Mouse (Mus musculus): ENCODE measurements at regions not wholly inside any gene's neighbourhood (a gene's known extent, or its start where the extent isn't known, plus 50 kb on each side); places are given as distances from the start of the nearest gene placed in this dataset.

DNA sequence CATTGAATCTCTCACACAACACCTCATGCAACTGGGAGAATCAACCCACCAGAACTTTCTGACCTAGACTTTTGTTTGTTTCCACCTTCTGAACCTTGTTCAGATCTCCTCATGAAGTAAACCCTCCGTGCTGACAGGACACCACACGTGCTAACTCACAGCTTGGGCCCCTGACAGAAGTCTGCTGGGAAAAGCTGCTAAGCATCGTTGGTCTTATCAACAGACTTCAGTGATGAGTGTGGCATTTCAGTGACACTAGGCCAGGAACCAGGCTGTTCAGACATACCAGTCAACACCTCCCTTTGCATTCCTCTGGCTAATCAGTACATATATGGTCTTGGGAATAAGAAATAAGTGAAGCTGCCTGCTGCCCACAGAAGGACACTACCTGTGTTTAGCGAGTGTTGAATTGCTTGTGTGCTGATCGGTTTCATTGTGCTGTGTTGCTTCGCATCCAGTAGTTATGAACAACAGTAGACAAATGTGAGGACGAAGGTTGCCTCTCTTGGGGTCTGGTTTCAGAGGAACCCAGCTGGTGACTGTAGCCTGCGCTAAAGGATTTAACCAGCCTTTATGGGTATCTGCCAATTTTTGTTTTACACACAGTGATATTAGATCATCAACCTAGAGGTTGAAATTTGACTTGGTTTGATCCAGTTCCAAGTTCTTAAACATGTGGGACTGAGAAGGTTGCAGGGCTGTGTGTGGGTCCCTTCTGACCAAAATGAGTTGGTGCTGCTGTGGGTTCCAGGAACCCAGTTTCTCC lies 224.6 kb upstream of the Ttc29 start:
- TF ChIP-seq TCF12 (IDR thresholded peaks at IDR 0.05; ENCODE audit: low read depth, low read length) (no peak), MAFK (IDR thresholded peaks at IDR 0.05; ENCODE audit: borderline replicate concordance, low read depth, low read length) (no peak), BHLHE40 (IDR thresholded peaks at IDR 0.05; ENCODE audit: borderline replicate concordance, low read depth, low read length) (no peak), POLR2A (IDR thresholded peaks at IDR 0.05; ENCODE audit: control insufficient read depth in 1 of 2, insufficient read depth in 1 of 2, low read depth in 1 of 2, low read length in 2 of 2, poor library complexity in 1 of 2) (no peak), ZNF384 (IDR thresholded peaks at IDR 0.05; ENCODE audit: low read depth, low read length) (no peak), SIN3A (IDR thresholded peaks at IDR 0.05; ENCODE audit: low read length) (no peak), TAL1 (IDR thresholded peaks at IDR 0.05; ENCODE audit: low read length) (no peak), CTCF (IDR thresholded peaks at IDR 0.05 in 2 of 3, conservative IDR thresholded peaks at IDR 0.05 in 1 of 3; ENCODE audit: control insufficient read depth in 1 of 3, insufficient read depth in 1 of 3, low read depth in 2 of 3, low read length in 3 of 3, poor library complexity in 1 of 3, severe bottlenecking in 1 of 3) (no peak), CHD2 (IDR thresholded peaks at IDR 0.05; ENCODE audit: low read length) (no peak), USF1 (IDR thresholded peaks at IDR 0.05; ENCODE audit: low read depth, low read length) (no peak), EP300 (IDR thresholded peaks at IDR 0.05; ENCODE audit: low read depth in 1 of 2, low read length in 2 of 2) (no peak), GATA1 (IDR thresholded peaks at IDR 0.05; ENCODE audit: low read depth, low read length) (no peak)
